Mouse (Mus musculus) thymus, adult 2 months (tissue): ENCODE results near the gene 2210408I21Rik. TPM values are rescaled to one million over a fixed set of nuclear protein-coding genes. Genes with fewer than 3 reads are reported as not detected.
A peak's percentile ranks its signal among the peaks of the same experiment; 100 is the strongest.

Source experiments
- DNase-seq: peaks from one replicate; pipeline ENCODE4 v3.0.0; 2021
- H3K27ac ChIP-seq: fragments of 200-500 bp; 2 replicates; pipeline ENCODE4 v1.5.1; 2012; ENCODE audit warnings: low read length, control low read depth; ENCODE audit not compliant: control insufficient read depth, insufficient read depth
- H3K27me3 ChIP-seq: fragments of 200-500 bp; 2 replicates; pipeline ENCODE4 v1.6.1; 2012; ENCODE audit warnings: mild to moderate bottlenecking, low read length, moderate library complexity, mixed read lengths; ENCODE audit not compliant: control insufficient read depth, insufficient read depth
- H3K36me3 ChIP-seq: fragments of 200-500 bp; 2 replicates; pipeline ENCODE4 v1.6.1; 2012; ENCODE audit warnings: mild to moderate bottlenecking, low read length, moderate library complexity; ENCODE audit not compliant: control insufficient read depth, insufficient read depth
- H3K4me1 ChIP-seq: fragments of 200-500 bp; replicated peaks from 2 replicates; pipeline ENCODE4 v1.6.1; 2012; ENCODE audit warnings: low read length; ENCODE audit not compliant: control insufficient read depth, insufficient read depth
- H3K4me3 ChIP-seq: fragments of 200-500 bp; 2 replicates; pipeline ENCODE4 v1.5.1; 2012; ENCODE audit warnings: mild to moderate bottlenecking, low read length, control low read depth, moderate library complexity; ENCODE audit not compliant: control insufficient read depth, insufficient read depth
- CTCF ChIP-seq: fragments of 200-500 bp; IDR thresholded peaks from 2 replicates; pipeline ENCODE4 v1.5.1; 2012; ENCODE audit warnings: mild to moderate bottlenecking, control low read depth, low read length, moderate library complexity, borderline replicate concordance; ENCODE audit not compliant: control insufficient read depth, poor library complexity, insufficient read depth; ENCODE audit errors: extremely low read depth
- POLR2A ChIP-seq: fragments of 200-500 bp; IDR thresholded peaks from 2 replicates; pipeline ENCODE4 v1.6.1; 2012; ENCODE audit warnings: mild to moderate bottlenecking, low read length, control low read depth, moderate library complexity; ENCODE audit not compliant: control insufficient read depth, poor library complexity, insufficient read depth; ENCODE audit errors: extremely low read depth
- WGBS: fragments of 180-500 bp; shearing (Covaris S2); methylation state at CpG from one replicate; pipeline ENCODE4 v1.1.7; 2018; 5-methylcytosine and 5-hydroxymethylcytosine counted together
- polyA plus RNA-seq: library from polyadenylated mRNA; depleted of rRNA; stranded (reverse); fragments of >200 nt; gene quantifications from 2 replicates; pipeline ENCODE4 v1.2.3, GENCODE M21; 2012

The 2210408I21Rik gene
- polyA plus RNA-seq, 1 experiment: 0.35 TPM

- WGBS: under 1% methylated on average over 11 of the region's 11 CpGs
Measured at GRCm38 (mm10) chr13:77135621-77135981, 261 bp downstream of the 2210408I21Rik start.

DNA sequence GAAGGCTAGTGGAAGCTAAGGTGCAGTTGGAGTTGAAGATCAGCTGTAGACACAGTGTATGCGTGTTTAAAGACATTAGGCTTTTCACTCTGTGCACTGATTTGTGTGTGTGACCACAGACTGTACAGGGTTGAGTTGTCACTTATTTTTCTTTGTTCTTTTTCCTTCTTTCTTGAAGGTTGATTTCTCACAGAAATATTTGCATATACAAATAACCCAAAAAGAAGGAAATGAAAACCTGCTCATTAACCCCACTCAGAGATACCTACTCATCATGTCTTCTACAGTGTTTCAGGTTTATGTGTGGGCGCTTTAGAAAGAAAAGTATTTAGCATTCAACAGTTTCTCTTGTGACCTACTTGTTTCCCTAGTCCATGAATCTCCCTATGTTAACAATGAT is 5.5 kb downstream of the 2210408I21Rik start:
- H3K4me3 ChIP-seq: no peak overlapping the region
- no peak for TF ChIP-seq POLR2A
- no peak for TF ChIP-seq CTCF
- DNase-seq: no peak
- no peaks in the 10 kb centered on the region for H3K27me3 ChIP-seq
- no peaks in the 10 kb centered on the region for H3K36me3 ChIP-seq
- WGBS: 100% methylated on average over 2 of the region's 2 CpGs
- no peaks in the 10 kb centered on the region for H3K4me1 ChIP-seq
- no peak overlapping the region for H3K27ac ChIP-seq

More at GRCm38 (mm10) chr13:77135621-77135981, 261 bp downstream of the 2210408I21Rik start:
- peaks cover 3% of the 10 kb centered on the region; the same call in 1 of the 2 replicates for H3K4me1 ChIP-seq
- DNase-seq: no peak
- TF ChIP-seq CTCF: no peak
- no peak for TF ChIP-seq POLR2A
- no peaks in the 10 kb centered on the region for H3K27me3 ChIP-seq
- peak overlapping the region; percentile 90 for H3K4me3 ChIP-seq
- no peak overlapping the region for H3K27ac ChIP-seq
- no peaks in the 10 kb centered on the region for H3K36me3 ChIP-seq

GRCm38 (mm10) chr13:77177931-77178330 is 42.6 kb downstream of the 2210408I21Rik start:
- Histone ChIP-seq H3K36me3 (no peaks in the 10 kb centered on the region), H3K27ac (no peak overlapping the region), H3K27me3 (no peaks in the 10 kb centered on the region), H3K4me3 (no peak overlapping the region), H3K4me1 (no peaks in the 10 kb centered on the region)
- TF ChIP-seq CTCF: no peak
- TF ChIP-seq POLR2A: no peak
- no peak for DNase-seq

GRCm38 (mm10) chr13:77190606-77191005 is 55.3 kb downstream of the 2210408I21Rik start:
- no peak overlapping the region for H3K4me3 ChIP-seq
- 96% methylated on average over 8 of the region's 8 CpGs for WGBS
- TF ChIP-seq CTCF (no peak), POLR2A (no peak)

GRCm38 (mm10) chr13:77192201-77192600 is 56.9 kb downstream of the 2210408I21Rik start:
- no peaks in the 10 kb centered on the region for H3K4me1 ChIP-seq
- H3K4me3 ChIP-seq: no peak overlapping the region
- DNase-seq: no peak
- no peaks in the 10 kb centered on the region for H3K27me3 ChIP-seq
- H3K27ac ChIP-seq: no peak overlapping the region
- no peaks in the 10 kb centered on the region for H3K36me3 ChIP-seq
- WGBS: 96% methylated on average over 2 of the region's 2 CpGs
- TF ChIP-seq POLR2A (no peak), CTCF (no peak)

More at GRCm38 (mm10) chr13:77190606-77191005, 55.3 kb downstream of the 2210408I21Rik start:
- Histone ChIP-seq H3K4me1 (no peaks in the 10 kb centered on the region), H3K27me3 (no peaks in the 10 kb centered on the region), H3K27ac (no peak overlapping the region), H3K36me3 (no peaks in the 10 kb centered on the region)
- no peak for DNase-seq

DNA sequence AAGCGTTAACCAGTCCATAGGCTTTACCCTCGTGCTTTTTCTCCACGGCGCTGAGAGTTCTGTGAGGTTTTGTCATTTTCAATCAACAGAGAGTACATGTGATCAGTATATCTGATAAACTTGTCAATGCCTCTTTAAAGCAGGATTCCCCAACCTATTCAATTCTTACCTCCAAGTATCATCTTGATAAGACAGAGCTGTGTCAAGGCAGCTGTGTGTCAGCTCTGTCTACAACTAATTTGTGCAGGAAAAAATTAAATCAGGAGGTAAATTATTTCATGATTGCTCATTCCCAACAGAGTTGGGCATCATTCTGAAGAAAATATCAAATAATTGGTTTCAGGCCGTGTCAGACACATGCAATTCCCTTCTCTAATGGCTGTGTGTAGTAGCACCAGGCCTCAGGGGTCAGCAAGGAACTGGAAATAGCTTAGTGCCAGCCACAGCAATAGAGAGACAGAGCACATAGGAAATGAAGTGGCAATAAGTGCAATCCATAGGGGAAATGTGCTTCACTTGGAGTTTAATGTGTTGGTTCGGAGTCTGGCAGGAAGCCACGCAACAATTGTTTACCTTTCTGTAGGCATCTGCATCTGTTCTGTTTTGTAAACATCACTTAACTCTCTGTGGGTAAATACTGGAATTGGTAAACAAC is 73.6 kb downstream of the 2210408I21Rik start:
- H3K4me1 ChIP-seq: no peaks in the 10 kb centered on the region
- WGBS: 96% methylated on average over 7 of the region's 7 CpGs
- H3K36me3 ChIP-seq: no peaks in the 10 kb centered on the region
- no peak for DNase-seq
- no peak overlapping the region for H3K4me3 ChIP-seq
- TF ChIP-seq POLR2A (no peak), CTCF (no peak)
- no peak overlapping the region for H3K27ac ChIP-seq
- no peaks in the 10 kb centered on the region for H3K27me3 ChIP-seq

- H3K27me3 ChIP-seq: no peaks in the 10 kb centered on the region
- H3K36me3 ChIP-seq: no peaks in the 10 kb centered on the region
- no peak for TF ChIP-seq POLR2A
- TF ChIP-seq CTCF: no peak
- H3K4me1 ChIP-seq: no peaks in the 10 kb centered on the region
- no peak for DNase-seq
- no peak overlapping the region for H3K27ac ChIP-seq
- H3K4me3 ChIP-seq: no peak overlapping the region
Measured at GRCm38 (mm10) chr13:77213196-77213595, 77.9 kb downstream of the 2210408I21Rik start.
